Mouse (Mus musculus) liver, embryonic 13.5 days (tissue): Measurements from ENCODE around the gene Ube4a. TPM values are rescaled to one million over a fixed set of nuclear protein-coding genes. Genes with fewer than 3 reads are reported as not detected.

ENCODE experiments used
- ATAC-seq: fragments of 200-750 bp; cut with Nextera tagmentation; 2 replicates; pipeline ENCODE4 v1.8.0; 2017; ENCODE audit warnings: low read depth, mild to moderate bottlenecking, moderate number of reproducible peaks, moderate library complexity
- DNase-seq: peaks from one replicate; pipeline ENCODE4 v3.0.0; 2022
- H3K27ac ChIP-seq: fragments of 300-500 bp; sonication (generic); 2 replicates; pipeline ENCODE4 v1.5.1; 2015; ENCODE audit warnings: moderate library complexity, mild to moderate bottlenecking, inconsistent platforms
- H3K27me3 ChIP-seq: fragments of 300-500 bp; sonication (generic); 2 replicates; pipeline ENCODE4 v1.6.1; 2015; ENCODE audit warnings: mild to moderate bottlenecking, inconsistent platforms
- H3K36me3 ChIP-seq: fragments of 300-500 bp; sonication (generic); 2 replicates; pipeline ENCODE4 v1.6.1; 2015; ENCODE audit warnings: mild to moderate bottlenecking, inconsistent platforms
- H3K4me1 ChIP-seq: fragments of 300-500 bp; sonication (generic); replicated peaks from 2 replicates; pipeline ENCODE4 v1.6.1; 2015; ENCODE audit warnings: inconsistent platforms
- H3K4me2 ChIP-seq: fragments of 300-500 bp; sonication (generic); 2 replicates; pipeline ENCODE4 v1.6.1; 2015; ENCODE audit warnings: inconsistent platforms, mild to moderate bottlenecking, moderate library complexity
- H3K4me3 ChIP-seq: fragments of 300-500 bp; sonication (generic); replicated peaks from 2 replicates; pipeline ENCODE4 v1.5.1; 2015; ENCODE audit warnings: mild to moderate bottlenecking, inconsistent platforms
- H3K9ac ChIP-seq: fragments of 300-500 bp; sonication (generic); 2 replicates; pipeline ENCODE4 v1.6.1; 2015; ENCODE audit warnings: mild to moderate bottlenecking, inconsistent platforms
- H3K9me3 ChIP-seq: fragments of 300-500 bp; sonication (generic); replicated peaks from 2 replicates; pipeline ENCODE4 v1.6.1; 2016; ENCODE audit warnings: inconsistent platforms
- WGBS: fragments of 180-500 bp; shearing (Covaris S2); methylation state at CpG from one replicate; pipeline ENCODE4 v1.1.7; 2015; ENCODE audit not compliant: insufficient replicate concordance; 5-methylcytosine and 5-hydroxymethylcytosine counted together
- polyA plus RNA-seq: library from polyadenylated mRNA; unstranded; fragments of >200 nt; fragmentation: Nextera tagmentation; extraction: Ambion mirVana; gene quantifications from 2 replicates; pipeline ENCODE4 v1.2.1, GENCODE M21; 2015

The Ube4a gene
- polyA plus RNA-seq, 1 experiment from 2014 or later, result 10.5 TPM

GRCm38 (mm10) chr9:44996590-44996989 is 31.2 kb upstream of the Ube4a start:
- 77% methylated on average over 7 of the region's 7 CpGs for WGBS
- Histone ChIP-seq H3K27me3 (peaks cover 12% of the 10 kb centered on the region), H3K27ac (no peak overlapping the region), H3K9me3 (no peaks in the 10 kb centered on the region), H3K9ac (no peak overlapping the region), H3K36me3 (no peaks in the 10 kb centered on the region), H3K4me2 (no peak overlapping the region), H3K4me1 (no peaks in the 10 kb centered on the region), H3K4me3 (no peak overlapping the region)
- ATAC-seq (no peak), DNase-seq (no peak)

DNA sequence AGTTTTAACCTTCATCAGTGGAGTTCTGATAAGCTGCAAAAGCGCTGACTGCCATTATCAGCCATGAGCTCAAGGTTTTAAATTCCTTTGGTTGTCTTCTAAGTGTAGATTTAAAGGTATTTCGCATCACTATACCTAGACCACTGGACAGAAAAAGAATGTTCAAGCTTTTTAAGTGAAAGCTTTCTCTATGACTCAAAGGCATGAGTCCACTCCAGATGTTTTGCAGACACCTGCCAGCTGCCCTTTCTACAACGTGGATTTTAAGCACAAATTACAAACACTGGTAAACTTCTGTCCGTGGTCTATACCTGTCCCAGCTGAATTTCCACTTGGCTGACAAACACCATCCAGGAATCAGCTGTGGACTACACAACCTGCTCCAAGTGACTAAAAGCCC is 29.6 kb upstream of the Ube4a start:
- Histone ChIP-seq H3K27ac (no peak overlapping the region), H3K36me3 (no peaks in the 10 kb centered on the region), H3K4me3 (no peak overlapping the region), H3K9ac (no peak overlapping the region), H3K9me3 (no peaks in the 10 kb centered on the region), H3K27me3 (peaks cover 6% of the 10 kb centered on the region; the same call in 1 of the 2 replicates), H3K4me2 (no peak overlapping the region), H3K4me1 (no peaks in the 10 kb centered on the region)
- DNase-seq, result no peak
- no peak for ATAC-seq
- 56% methylated on average over 4 of the region's 4 CpGs for WGBS

DNA sequence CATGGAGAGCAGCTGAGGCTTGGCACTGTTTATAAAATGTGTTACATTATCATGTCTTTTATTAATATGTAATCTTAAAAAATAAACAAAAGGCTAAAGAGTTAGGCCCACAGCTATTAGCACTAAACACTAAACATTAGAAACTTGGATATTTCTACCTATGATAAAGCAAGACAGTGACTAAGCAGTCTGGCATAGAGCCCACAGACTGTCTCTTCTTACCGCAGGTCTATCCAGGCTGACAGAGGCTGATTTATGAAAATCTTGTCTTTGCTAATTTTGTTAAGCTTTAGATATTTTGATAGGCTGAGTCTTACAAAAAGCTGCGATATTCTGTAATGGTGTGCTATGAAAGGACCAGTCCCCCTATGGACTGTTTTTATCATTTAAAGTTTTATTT is 27.9 kb upstream of the Ube4a start:
- Histone ChIP-seq H3K36me3 (no peaks in the 10 kb centered on the region), H3K4me2 (no peak overlapping the region), H3K4me1 (no peaks in the 10 kb centered on the region), H3K27ac (no peak overlapping the region), H3K9me3 (no peaks in the 10 kb centered on the region), H3K4me3 (no peak overlapping the region), H3K9ac (no peak overlapping the region), H3K27me3 (peaks cover 3% of the 10 kb centered on the region; the same call in 1 of the 2 replicates)
- ATAC-seq (no peak), DNase-seq (no peak)
- 76% methylated on average over 2 of the region's 2 CpGs for WGBS

DNA sequence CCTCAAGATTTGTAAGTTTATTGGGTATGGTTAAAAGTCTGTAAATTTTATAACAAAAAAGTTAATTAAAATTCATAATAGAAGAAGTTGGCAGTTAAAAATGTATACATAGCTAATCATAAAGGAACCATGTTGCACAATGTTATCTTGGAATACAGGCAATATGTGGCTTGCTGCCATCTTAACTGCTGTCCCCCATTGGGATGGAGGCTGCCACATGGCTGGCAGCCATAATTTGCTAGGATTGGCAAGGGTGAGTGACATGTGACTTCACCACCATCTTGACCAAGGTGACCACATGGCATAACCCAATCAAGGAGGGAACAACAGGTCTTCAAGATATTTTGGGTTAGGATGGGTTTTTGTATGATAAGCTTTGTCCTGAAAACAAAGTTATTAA is 26.9 kb upstream of the Ube4a start:
- H3K4me3 ChIP-seq, result no peak overlapping the region
- no peaks in the 10 kb centered on the region for H3K4me1 ChIP-seq
- H3K36me3 ChIP-seq, result no peaks in the 10 kb centered on the region
- no peak for ATAC-seq
- no peak overlapping the region for H3K9ac ChIP-seq
- H3K27ac ChIP-seq, result no peak overlapping the region
- no peak for DNase-seq
- no peaks in the 10 kb centered on the region for H3K27me3 ChIP-seq
- no peaks in the 10 kb centered on the region for H3K9me3 ChIP-seq
- no peak overlapping the region for H3K4me2 ChIP-seq

DNA sequence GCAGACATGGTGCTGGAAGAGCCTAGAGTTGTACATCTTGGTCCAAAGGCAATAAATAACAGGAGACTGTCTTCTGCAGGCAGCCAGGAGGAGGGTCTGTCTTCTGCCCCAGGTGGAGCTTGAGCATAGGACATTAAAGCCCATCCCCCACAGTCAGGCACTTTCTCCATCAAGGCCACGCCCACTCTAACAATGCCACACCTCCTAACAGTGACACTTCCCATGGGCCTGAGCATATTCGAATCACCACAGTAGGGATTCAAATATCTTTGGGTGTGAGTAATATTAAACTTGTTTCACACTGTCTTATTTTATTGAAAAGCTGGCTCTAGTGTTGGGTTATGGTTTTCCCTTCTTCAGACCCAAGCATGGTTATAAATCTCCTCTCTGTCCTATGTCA is 26.4 kb upstream of the Ube4a start:
- 63% methylated on average over 2 of the region's 2 CpGs for WGBS
- no peak overlapping the region for H3K27ac ChIP-seq
- ATAC-seq (no peak), DNase-seq (no peak)
- H3K36me3 ChIP-seq, result no peaks in the 10 kb centered on the region
- no peaks in the 10 kb centered on the region for H3K27me3 ChIP-seq
- H3K4me1 ChIP-seq, result no peaks in the 10 kb centered on the region
- no peak overlapping the region for H3K9ac ChIP-seq
- no peaks in the 10 kb centered on the region for H3K9me3 ChIP-seq
- no peak overlapping the region for H3K4me2 ChIP-seq
- H3K4me3 ChIP-seq, result no peak overlapping the region

GRCm38 (mm10) chr9:44986976-44987375 is 21.6 kb upstream of the Ube4a start:
- no peaks in the 10 kb centered on the region for H3K36me3 ChIP-seq
- H3K9ac ChIP-seq, result no peak overlapping the region
- no peak overlapping the region for H3K4me3 ChIP-seq
- WGBS, result 40% methylated on average over 5 of the region's 5 CpGs
- H3K27me3 ChIP-seq, result no peaks in the 10 kb centered on the region
- no peak for ATAC-seq
- no peak for DNase-seq
- H3K4me2 ChIP-seq, result no peak overlapping the region
- no peaks in the 10 kb centered on the region for H3K9me3 ChIP-seq
- no peak overlapping the region for H3K27ac ChIP-seq
- no peaks in the 10 kb centered on the region for H3K4me1 ChIP-seq

GRCm38 (mm10) chr9:44986242-44986781 is 20.9 kb upstream of the Ube4a start:
- 8% methylated on average over 14 of the region's 14 CpGs for WGBS
- no peaks in the 10 kb centered on the region for H3K36me3 ChIP-seq
- H3K4me1 ChIP-seq, result no peaks in the 10 kb centered on the region
- H3K27me3 ChIP-seq, result no peaks in the 10 kb centered on the region
- no peak overlapping the region for H3K27ac ChIP-seq
- peak; percentile 7 for DNase-seq
- no peak overlapping the region for H3K9ac ChIP-seq
- no peaks in the 10 kb centered on the region for H3K9me3 ChIP-seq
- H3K4me3 ChIP-seq, result peak overlapping the region; percentile 22
- peak overlapping the region; percentile 41 for H3K4me2 ChIP-seq
- peak; percentile 62 for ATAC-seq

DNA sequence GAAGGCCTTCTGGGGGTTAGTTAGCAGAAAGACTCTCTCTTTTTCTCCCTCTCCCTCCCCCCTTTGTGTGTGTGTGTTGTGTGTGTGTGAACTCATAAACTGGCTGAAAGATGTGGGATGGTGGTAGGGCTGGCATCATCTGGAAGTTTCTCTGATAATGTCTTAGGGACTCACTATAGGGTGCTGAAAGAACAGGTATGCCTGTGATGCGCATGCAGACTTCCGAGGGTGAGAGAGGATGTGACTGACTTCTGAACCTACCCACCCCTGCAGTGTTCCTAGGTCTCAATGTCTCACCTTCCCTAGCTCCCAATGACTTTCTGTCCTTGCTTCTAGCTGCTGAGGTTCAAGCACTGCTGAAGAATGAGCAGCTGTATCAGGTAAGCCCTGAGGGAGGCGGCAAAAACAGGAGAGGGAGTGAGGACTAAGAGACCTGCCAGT is 20.3 kb upstream of the Ube4a start:
- Histone ChIP-seq H3K9ac (no peak overlapping the region), H3K4me3 (peak overlapping the region; percentile 22), H3K4me2 (peak overlapping the region; percentile 41), H3K9me3 (no peaks in the 10 kb centered on the region), H3K27me3 (no peaks in the 10 kb centered on the region), H3K27ac (no peak overlapping the region), H3K36me3 (no peaks in the 10 kb centered on the region), H3K4me1 (no peaks in the 10 kb centered on the region)
- no peak for DNase-seq
- WGBS, result 53% methylated on average over 3 of the region's 3 CpGs
- no peak for ATAC-seq

- H3K4me3 ChIP-seq, result no peak overlapping the region
- no peaks in the 10 kb centered on the region for H3K27me3 ChIP-seq
- H3K36me3 ChIP-seq, result no peaks in the 10 kb centered on the region
- H3K4me1 ChIP-seq, result peaks cover 10% of the 10 kb centered on the region
- H3K9me3 ChIP-seq, result no peaks in the 10 kb centered on the region
- H3K27ac ChIP-seq, result no peak overlapping the region
- H3K4me2 ChIP-seq, result no peak overlapping the region
- DNase-seq (no peak), ATAC-seq (no peak)
- WGBS, result 43% methylated on average over 2 of the region's 2 CpGs
- no peak overlapping the region for H3K9ac ChIP-seq
These were observed 17.6 kb upstream of the Ube4a start for GRCm38 (mm10) chr9:44983001-44983400.

DNA sequence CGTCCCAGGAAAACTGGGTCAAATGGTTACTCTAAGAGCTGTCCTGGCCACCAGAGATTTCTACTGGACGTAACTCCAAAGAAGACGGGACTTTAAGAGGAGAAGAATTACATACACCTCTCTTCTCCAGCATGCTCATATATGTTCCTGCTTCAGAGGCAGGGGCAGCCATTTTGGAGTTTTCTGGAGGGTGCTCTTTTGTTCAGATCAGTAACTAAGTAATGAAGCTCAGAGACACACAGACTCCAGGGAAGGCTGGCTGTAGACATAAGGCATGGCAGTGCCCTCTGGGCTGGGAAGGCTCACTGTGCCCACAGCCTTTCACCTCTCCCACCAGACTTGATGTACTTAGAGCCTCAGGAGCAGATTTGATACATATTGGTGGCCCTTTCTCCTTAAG is 17.1 kb upstream of the Ube4a start:
- Histone ChIP-seq H3K4me3 (no peak overlapping the region), H3K27ac (no peak overlapping the region), H3K27me3 (no peaks in the 10 kb centered on the region), H3K9ac (no peak overlapping the region), H3K36me3 (no peaks in the 10 kb centered on the region), H3K4me2 (no peak overlapping the region), H3K4me1 (peaks cover 10% of the 10 kb centered on the region), H3K9me3 (no peaks in the 10 kb centered on the region)
- ATAC-seq, result no peak
- DNase-seq, result no peak
- WGBS, result 73% methylated on average over 3 of the region's 3 CpGs

DNA sequence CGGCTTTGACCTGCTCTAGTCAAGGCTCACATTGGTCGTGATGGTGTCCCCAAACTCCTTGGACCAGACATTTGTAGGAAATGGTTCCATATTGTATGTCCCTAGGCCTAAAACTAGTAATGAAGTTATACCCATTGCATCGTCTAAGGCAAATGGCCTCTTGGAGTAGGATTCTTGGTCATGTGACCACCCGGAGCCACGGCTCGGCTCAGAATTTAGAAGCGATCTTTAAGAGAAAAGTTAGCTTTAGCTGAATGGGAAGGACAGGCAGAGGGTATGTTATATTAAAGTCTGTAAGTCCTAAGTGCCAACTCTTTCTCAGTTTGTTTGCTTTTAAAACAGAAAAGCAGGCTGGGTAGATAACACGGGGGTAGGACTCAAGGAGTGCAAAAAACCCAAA is 16.7 kb upstream of the Ube4a start:
- Histone ChIP-seq H3K9ac (no peak overlapping the region), H3K27ac (no peak overlapping the region), H3K4me3 (no peak overlapping the region), H3K4me2 (no peak overlapping the region), H3K27me3 (no peaks in the 10 kb centered on the region), H3K4me1 (peaks cover 10% of the 10 kb centered on the region), H3K9me3 (no peaks in the 10 kb centered on the region), H3K36me3 (no peaks in the 10 kb centered on the region)
- 75% methylated on average over 8 of the region's 8 CpGs for WGBS
- DNase-seq (no peak), ATAC-seq (no peak)

GRCm38 (mm10) chr9:44981676-44982075 is 16.3 kb upstream of the Ube4a start, which contains the start of gene Cd3d:
Gene Cd3d, plus strand, starts transcription at chr9:44981786.
- Histone ChIP-seq H3K36me3 (no peaks in the 10 kb centered on the region), H3K4me2 (no peak within 1 kb of the TSS), H3K9me3 (no peaks in the 10 kb centered on the region), H3K4me3 (no peak within 1 kb of the TSS), H3K9ac (no peak within 1 kb of the TSS), H3K4me1 (peaks cover 10% of the 10 kb centered on the region), H3K27me3 (no peaks in the 10 kb centered on the region), H3K27ac (no peak within 1 kb of the TSS)
- ATAC-seq (no peak), DNase-seq (no peak)
- WGBS, result 61% methylated on average over 4 of the region's 4 CpGs
